Mouse (Mus musculus) heart, adult 9 months (tissue): ENCODE measurements around the gene Dpyd.

Experiments used
- DNase-seq, 2 experiments: peaks; one replicate each; pipeline ENCODE4 v3.0.0; 2022; ENCODE audit warnings: low spot score in 2 of 2

Dpyd gene

GRCm38 (mm10) chr3:118676052-118676777, 114.3 kb downstream of the Dpyd start:
- no peak for DNase-seq

GRCm38 (mm10) chr3:118680803-118681202, 118.9 kb downstream of the Dpyd start:
- DNase-seq: no peak

DNA sequence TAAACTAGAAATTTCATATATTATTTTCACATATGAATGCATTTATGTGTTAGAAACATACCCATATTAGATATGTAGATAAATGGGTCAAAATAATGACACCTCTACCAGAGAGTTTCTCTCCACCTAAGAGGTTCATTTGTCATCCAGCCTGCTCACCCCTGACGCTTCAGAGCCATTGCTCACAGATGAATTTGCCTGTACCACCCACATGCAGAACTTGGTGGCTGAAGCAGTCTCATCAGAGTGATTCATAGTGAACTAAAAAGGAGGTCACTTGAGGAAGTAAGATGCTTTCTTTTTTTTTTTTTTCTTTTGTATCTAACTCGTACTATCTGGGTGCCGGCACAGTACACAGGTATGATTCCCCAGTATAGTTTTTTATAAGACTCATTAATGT, 188.3 kb downstream of the Dpyd start:
- no peak for DNase-seq

DNA sequence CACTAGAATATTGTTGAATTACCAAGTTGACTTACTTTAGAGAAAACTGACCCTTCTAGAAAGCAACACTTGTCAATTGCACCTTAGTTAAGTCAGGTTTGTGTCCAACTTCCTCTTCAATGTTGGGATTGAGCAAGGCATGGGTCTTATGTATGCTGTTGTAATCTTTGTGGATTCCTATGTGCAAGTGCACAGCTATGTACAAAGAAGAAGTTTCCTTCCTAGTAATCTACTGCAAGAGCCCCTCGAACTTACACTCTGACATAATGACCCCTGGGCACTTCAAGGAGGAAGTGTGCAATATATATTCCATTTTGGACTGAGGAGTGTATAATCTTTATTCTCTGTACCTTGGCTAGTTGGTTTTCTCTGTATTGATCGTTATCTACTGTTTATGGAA, 191.7 kb downstream of the Dpyd start:
- no peak for DNase-seq

- DNase-seq: no peak
Measured at GRCm38 (mm10) chr3:118756099-118756498, 194.2 kb downstream of the Dpyd start.

DNA sequence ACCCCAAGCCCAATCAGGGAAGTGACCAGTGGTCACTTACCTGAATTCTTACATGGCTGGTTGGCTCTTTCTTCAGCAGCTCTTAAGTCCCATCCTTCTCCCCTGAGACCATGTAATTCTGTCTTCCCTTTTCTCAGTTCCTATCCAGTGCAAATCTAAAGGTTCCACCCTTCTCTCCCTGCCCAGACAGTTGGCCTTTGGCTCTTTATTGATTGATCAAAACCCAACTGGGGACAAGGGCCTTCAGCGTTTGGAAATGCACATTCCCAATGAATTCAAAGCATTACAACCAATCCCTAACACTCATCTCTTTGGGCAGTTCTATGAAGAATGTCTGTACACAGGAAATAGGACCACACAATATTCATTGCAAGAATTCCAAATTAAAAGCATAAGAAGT, 251.0 kb downstream of the Dpyd start:
- DNase-seq: no peak

- DNase-seq: peak in 1 of 2 experiments; percentile 15
Measured at GRCm38 (mm10) chr3:118850613-118851527, 288.9 kb downstream of the Dpyd start.

DNA sequence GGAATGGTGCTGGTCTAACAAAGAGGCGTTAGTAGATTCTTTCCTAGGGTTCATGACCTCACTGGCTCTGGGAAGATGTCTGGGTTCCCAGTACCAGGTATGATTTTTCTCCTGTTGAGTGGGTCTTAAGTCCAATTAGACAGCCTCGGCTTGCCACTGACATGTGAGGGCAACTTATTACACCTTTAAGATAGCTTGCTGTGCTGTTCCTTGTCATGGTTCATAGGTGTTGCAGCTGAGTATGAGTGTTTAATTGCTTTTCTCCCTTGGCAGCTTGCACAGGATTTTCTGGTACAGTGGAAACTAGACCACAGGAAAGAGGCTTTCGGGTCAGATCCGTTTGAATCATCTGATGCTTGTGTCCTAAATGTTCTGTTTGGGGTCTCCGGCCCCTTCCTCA, 290.8 kb downstream of the Dpyd start:
- DNase-seq: no peak

DNA sequence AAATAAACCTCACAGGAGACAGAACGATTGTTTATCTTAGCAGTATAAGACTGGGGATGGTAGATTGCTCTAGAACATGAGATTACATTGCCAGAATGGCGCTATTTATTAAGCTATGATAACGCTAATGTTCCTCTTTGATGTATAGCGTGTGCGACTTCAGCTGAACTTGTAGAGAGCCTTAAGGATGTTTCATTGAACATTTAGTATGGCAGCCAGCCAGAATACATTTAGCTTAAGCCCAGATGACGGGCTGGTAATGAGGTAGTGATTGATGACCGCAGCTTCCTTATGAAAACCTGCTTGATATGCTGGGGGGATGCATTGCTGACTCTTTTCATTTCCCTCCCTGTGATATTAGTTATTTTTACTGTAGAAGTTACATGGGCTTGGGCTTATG, 293.5 kb downstream of the Dpyd start:
- no peak for DNase-seq

- DNase-seq: no peak
Measured at GRCm38 (mm10) chr3:118869113-118870107, 307.5 kb downstream of the Dpyd start.

DNA sequence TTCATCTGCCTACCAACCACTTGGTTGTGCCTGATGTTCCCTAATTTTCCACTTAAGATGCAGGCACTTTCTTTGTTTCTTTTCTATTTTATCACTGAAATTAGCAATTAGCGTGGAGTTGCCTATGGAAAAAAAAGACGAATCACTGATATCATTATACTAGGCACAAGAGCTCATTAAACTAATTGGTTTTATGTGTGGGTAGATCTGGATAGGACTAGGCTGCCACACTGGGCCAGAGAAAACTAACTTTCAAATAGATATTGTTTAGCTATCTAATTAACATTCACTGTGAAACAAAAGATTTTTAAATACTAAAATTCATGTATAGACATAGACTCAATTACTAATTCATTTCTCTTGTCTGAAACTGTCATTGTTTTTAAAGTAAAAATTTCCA, 313.9 kb downstream of the Dpyd start:
- no peak for DNase-seq

GRCm38 (mm10) chr3:118899036-118899435, 337.1 kb downstream of the Dpyd start:
- no peak for DNase-seq

DNA sequence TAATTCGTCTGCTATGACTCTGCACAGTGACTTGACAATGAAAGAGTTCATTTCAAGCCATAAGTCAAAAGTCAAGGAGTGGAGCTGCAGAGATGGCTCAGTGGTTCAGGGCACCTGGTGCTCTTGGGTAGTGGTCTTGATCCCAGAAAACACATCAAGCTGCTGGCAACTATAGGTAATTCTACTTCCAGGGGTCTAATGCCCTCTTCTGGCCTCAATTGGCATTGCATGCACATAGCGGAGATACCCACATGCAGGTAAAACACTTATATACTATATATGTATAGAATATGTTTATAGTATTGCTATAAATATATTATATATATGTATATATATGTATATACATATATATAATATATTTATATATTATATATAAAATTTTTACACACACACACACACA, 429.4 kb downstream of the Dpyd start:
- DNase-seq: no peak

- no peak for DNase-seq
Measured at GRCm38 (mm10) chr3:118991793-118992192, 429.9 kb downstream of the Dpyd start.

GRCm38 (mm10) chr3:119021255-119021654, 459.3 kb downstream of the Dpyd start:
- DNase-seq: no peak

DNA sequence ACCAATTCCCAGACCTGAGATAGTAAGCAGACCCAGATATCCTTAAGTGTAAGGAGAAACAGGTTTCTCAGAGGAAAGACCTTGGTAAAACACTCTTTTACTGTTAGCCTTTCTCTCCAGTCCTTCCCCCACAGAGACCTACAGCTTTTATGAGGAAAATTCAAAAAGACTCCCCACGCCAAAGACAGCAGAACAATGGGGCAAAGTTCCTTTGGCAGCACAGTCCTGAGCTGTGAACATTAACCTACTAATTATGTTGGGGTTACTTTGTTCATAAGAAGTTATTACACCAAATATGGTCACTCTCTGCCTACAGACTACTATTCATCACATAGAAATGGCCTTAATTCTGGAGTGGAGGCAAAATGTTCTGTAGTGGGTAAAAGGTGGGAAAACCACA, 480.7 kb downstream of the Dpyd start:
- no peak for DNase-seq

- no peak for DNase-seq
Measured at GRCm38 (mm10) chr3:119056144-119056543, 494.2 kb downstream of the Dpyd start.

DNA sequence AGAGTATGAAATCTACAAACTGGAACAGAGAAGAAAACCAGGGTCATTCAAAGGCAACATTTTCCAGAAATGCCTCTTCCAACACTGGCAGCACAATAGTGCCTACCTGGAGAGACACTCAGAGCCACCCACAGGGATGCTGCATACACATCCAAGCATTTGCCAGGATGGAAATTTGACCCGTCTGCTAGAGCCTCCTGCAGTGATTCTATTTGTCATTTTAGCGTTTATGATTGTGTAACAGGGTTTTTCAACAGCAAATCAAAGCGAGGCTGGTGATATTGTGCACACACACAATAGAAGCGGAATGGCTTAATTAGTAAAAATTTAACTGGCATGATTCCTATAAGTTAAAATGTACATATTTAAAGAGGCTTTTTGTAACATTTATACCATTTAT, 501.3 kb downstream of the Dpyd start:
- no peak for DNase-seq

GRCm38 (mm10) chr3:119063642-119064041, 501.7 kb downstream of the Dpyd start:
- DNase-seq: no peak

GRCm38 (mm10) chr3:119064746-119065145, 502.8 kb downstream of the Dpyd start:
- DNase-seq: no peak

DNA sequence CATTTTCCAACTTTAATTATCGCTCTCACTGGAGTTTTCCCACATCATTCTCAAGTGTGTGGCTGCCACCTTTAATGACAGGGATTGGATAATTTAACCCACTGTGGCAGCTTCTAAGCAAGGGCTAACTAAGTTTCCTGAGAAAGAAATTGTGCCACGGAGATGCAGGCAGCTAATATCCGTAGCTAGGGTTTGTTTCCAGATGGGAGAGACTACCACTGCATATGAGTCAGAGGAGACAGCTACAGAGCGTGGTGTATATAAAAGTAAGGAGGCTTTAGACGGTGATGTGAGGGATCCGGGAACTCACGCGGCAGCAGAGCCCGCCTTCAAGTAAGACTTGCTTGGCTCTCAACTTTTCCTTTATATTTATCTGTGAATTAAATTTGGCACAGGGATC, 505.3 kb downstream of the Dpyd start:
- no peak for DNase-seq

DNA sequence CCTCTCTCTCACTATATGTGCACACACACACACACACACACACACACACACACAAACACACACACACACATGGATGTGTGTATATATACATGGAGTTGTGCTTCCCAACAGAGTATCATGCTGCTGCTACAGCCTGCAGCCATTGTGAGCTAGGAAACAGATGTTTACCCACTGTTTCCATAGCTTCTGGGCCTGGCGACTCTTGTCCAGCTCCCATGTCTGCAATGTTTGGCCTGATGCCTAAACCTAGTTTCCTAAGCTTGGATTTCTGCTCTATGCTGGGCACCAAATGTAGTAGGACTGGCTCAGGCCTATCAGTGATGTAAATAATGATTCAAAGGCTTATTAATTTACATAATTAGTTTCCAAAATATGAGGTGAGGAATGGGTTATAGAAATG, 524.7 kb downstream of the Dpyd start:
- no peak for DNase-seq
